ENCODE assay signal across 20 mouse cellular contexts in genomic region chr5:66881901-66882341, GRCm38 (mm10).
DNase-seq lines count a peak whose midpoint lies in the region; ATAC-seq lines count a peak whose summit lies in the region.
"Had no signal": no experiment of that assay in that cellular context is flagged by ENCODE, and none has a peak within 500 bp of the region (broad histone marks: within the 10 kb centered on the region; RNA-seq: fewer than 3 reads in every experiment).

No protein-coding gene starts in this region.

- intact Hi-C loops in left cerebral cortex, postnatal 25 days (cut with DNase I) = no loop called here

- no peaks in the 10 kb centered on the region for H3K9me3 ChIP-seq in heart, embryonic 11.5 days (replicated peaks; ENCODE audit: control insufficient read depth, low read length)
- H3K9me3 ChIP-seq in neural tube, embryonic 12.5 days = peaks cover 4% of the 10 kb centered on the region
- H3K9me3 ChIP-seq in neural tube, embryonic 15.5 days (replicated peaks) = peaks cover 6% of the 10 kb centered on the region; the same call in 1 of the 2 replicates
- H3K9me3 ChIP-seq in stomach, embryonic 16.5 days (replicated peaks; ENCODE audit: control insufficient read depth, low read length) = no peaks in the 10 kb centered on the region
- H3K9me3 ChIP-seq: heart, embryonic 15.5 days; limb, embryonic 12.5 days; liver, embryonic 13.5 days had no signal

- H3K27ac ChIP-seq in heart, embryonic 11.5 days (ENCODE audit: low read depth, low read length) = no peak overlapping the region
- no peak overlapping the region for H3K27ac ChIP-seq in neural tube, embryonic 12.5 days
- no peak overlapping the region for H3K27ac ChIP-seq in neural tube, embryonic 15.5 days (replicated peaks)
- H3K27ac ChIP-seq in stomach, embryonic 16.5 days (ENCODE audit: low read length) = no peak overlapping the region
- H3K27ac ChIP-seq: forebrain, embryonic 12.5 days; heart, embryonic 15.5 days; limb, embryonic 12.5 days; liver, embryonic 13.5 days had no signal

- no peaks in the 10 kb centered on the region for H3K36me3 ChIP-seq in heart, embryonic 11.5 days (ENCODE audit: control insufficient read depth, insufficient read depth, low read length)
- H3K36me3 ChIP-seq in neural tube, embryonic 12.5 days = no peaks in the 10 kb centered on the region
- peaks cover 3% of the 10 kb centered on the region; the same call in 1 of the 2 replicates for H3K36me3 ChIP-seq in neural tube, embryonic 15.5 days
- H3K36me3 ChIP-seq in stomach, embryonic 16.5 days (ENCODE audit: control insufficient read depth, insufficient read depth, low read length) = no peaks in the 10 kb centered on the region
- H3K36me3 ChIP-seq: forebrain, embryonic 12.5 days; heart, embryonic 15.5 days; limb, embryonic 12.5 days; liver, embryonic 13.5 days had no signal

- H3K4me3 ChIP-seq in heart, embryonic 11.5 days (ENCODE audit: low read depth, low read length) = no peak overlapping the region
- no peak overlapping the region for H3K4me3 ChIP-seq in neural tube, embryonic 12.5 days
- H3K4me3 ChIP-seq in neural tube, embryonic 15.5 days (replicated peaks) = no peak overlapping the region
- no peak overlapping the region for H3K4me3 ChIP-seq in stomach, embryonic 16.5 days (replicated peaks; ENCODE audit: low read length)
- H3K4me3 ChIP-seq: forebrain, embryonic 12.5 days; heart, embryonic 15.5 days; limb, embryonic 12.5 days; liver, embryonic 13.5 days had no signal

- H3K9ac ChIP-seq in heart, embryonic 11.5 days (ENCODE audit: low read depth, low read length) = no peak overlapping the region
- no peak overlapping the region for H3K9ac ChIP-seq in neural tube, embryonic 12.5 days
- no peak overlapping the region for H3K9ac ChIP-seq in neural tube, embryonic 15.5 days (replicated peaks)
- no peak overlapping the region for H3K9ac ChIP-seq in stomach, embryonic 16.5 days (ENCODE audit: low read length)
- H3K9ac ChIP-seq: forebrain, embryonic 12.5 days; heart, embryonic 15.5 days; limb, embryonic 12.5 days; liver, embryonic 13.5 days had no signal

- H3K4me2 ChIP-seq in heart, embryonic 11.5 days = no peak overlapping the region
- no peak overlapping the region for H3K4me2 ChIP-seq in neural tube, embryonic 12.5 days (replicated peaks)
- no peak overlapping the region for H3K4me2 ChIP-seq in neural tube, embryonic 15.5 days
- H3K4me2 ChIP-seq in stomach, embryonic 16.5 days (ENCODE audit: low read depth, low read length) = no peak overlapping the region
- H3K4me2 ChIP-seq: forebrain, embryonic 12.5 days; heart, embryonic 15.5 days; limb, embryonic 12.5 days; liver, embryonic 13.5 days had no signal

- 5% methylated on average over 3 of the region's 3 CpGs for WGBS in heart, embryonic 11.5 days (ENCODE audit: insufficient replicate concordance)
- 13% methylated on average over 3 of the region's 3 CpGs for WGBS in neural tube, embryonic 12.5 days
- WGBS in neural tube, embryonic 15.5 days = 16% methylated on average over 3 of the region's 3 CpGs
- 18% methylated on average over 3 of the region's 3 CpGs for WGBS in stomach, embryonic 16.5 days

- peak; percentile 49 for DNase-seq in heart, adult 11 months
- peak; percentile 39 for DNase-seq in lung, postnatal 10 days
- no peak for DNase-seq in left cerebral cortex, postnatal 25 days (ENCODE audit: low spot score in 2 of 2)
- no peak for DNase-seq in gastrocnemius, postnatal 10 days
- DNase-seq: adrenal gland, adult 2 months; heart, adult 18-20 months; kidney, adult 11 months; kidney, postnatal 10 days; liver, embryonic 13.5 days; right cerebral cortex, postnatal 4 days; thymus, adult 2 months had no signal

- ATAC-seq in heart, embryonic 11.5 days (replicated peaks; ENCODE audit: insufficient number of reproducible peaks, low FRiP score, low TSS enrichment) = no peak
- ATAC-seq in neural tube, embryonic 12.5 days (ENCODE audit: low FRiP score, low read depth) = peak; percentile 66; the same call in 1 of the 2 replicates
- no peak for ATAC-seq in neural tube, embryonic 15.5 days (ENCODE audit: low FRiP score)
- ATAC-seq in stomach, embryonic 16.5 days (ENCODE audit: insufficient read depth, low FRiP score) = peak; percentile 10; the same call in 1 of the 2 replicates
- ATAC-seq: midbrain, embryonic 16.5 days had no signal

- no peaks in the 10 kb centered on the region for H3K27me3 ChIP-seq in heart, embryonic 11.5 days (ENCODE audit: control insufficient read depth, insufficient read depth, low read length)
- no peaks in the 10 kb centered on the region for H3K27me3 ChIP-seq in neural tube, embryonic 12.5 days (replicated peaks)
- no peaks in the 10 kb centered on the region for H3K27me3 ChIP-seq in neural tube, embryonic 15.5 days (replicated peaks)
- no peaks in the 10 kb centered on the region for H3K27me3 ChIP-seq in stomach, embryonic 16.5 days (ENCODE audit: control insufficient read depth, insufficient read depth, low read length)
- H3K27me3 ChIP-seq: CH12.LX; forebrain, embryonic 12.5 days; heart, embryonic 15.5 days; limb, embryonic 12.5 days; liver, embryonic 13.5 days had no signal

- peaks cover 8% of the 10 kb centered on the region; the same call in 1 of the 2 replicates for H3K4me1 ChIP-seq in heart, embryonic 11.5 days (ENCODE audit: control insufficient read depth, insufficient read depth, low read length)
- H3K4me1 ChIP-seq in neural tube, embryonic 12.5 days = peaks cover 4% of the 10 kb centered on the region; the same call in 1 of the 2 replicates
- no peaks in the 10 kb centered on the region; the same call in 1 of the 2 replicates for H3K4me1 ChIP-seq in neural tube, embryonic 15.5 days
- H3K4me1 ChIP-seq in stomach, embryonic 16.5 days (ENCODE audit: control insufficient read depth, insufficient read depth, low read length) = no peaks in the 10 kb centered on the region
- H3K4me1 ChIP-seq: forebrain, embryonic 12.5 days; liver, embryonic 13.5 days had no signal

Comparison
In these comparisons a context has a peak if more than half of its experiments do, and no peak if none do; other contexts are left out.
1. ATAC-seq: peak in neural tube, embryonic 12.5 days (single experiment) and stomach, embryonic 16.5 days (single experiment); none in heart, embryonic 11.5 days (single experiment) and neural tube, embryonic 15.5 days (single experiment).
2. DNase-seq: peak in heart, adult 11 months (single experiment) and lung, postnatal 10 days (single experiment); none in left cerebral cortex, postnatal 25 days (0 of 2) and gastrocnemius, postnatal 10 days (single experiment).